Comparison of ENCODE assay signal across 18 mouse cellular contexts in genomic region chr6:100885376-100885775, GRCm38 (mm10). TPM values are rescaled to one million over a fixed set of nuclear protein-coding genes. Genes with fewer than 3 reads are reported as not detected.
DNase-seq lines count a peak whose midpoint lies in the region; ATAC-seq and TF ChIP-seq lines count a peak whose summit lies in the region.
"Had no signal": no experiment of that assay in that cellular context is flagged by ENCODE, and none has a peak within 500 bp of the region (broad histone marks: within the 10 kb centered on the region; RNA-seq: fewer than 3 reads in every experiment).

No protein-coding gene starts in this region.

- peak overlapping the region; percentile 7 for H3K27ac ChIP-seq in forebrain, embryonic 13.5 days
- H3K27ac ChIP-seq in forebrain, embryonic 11.5 days (ENCODE audit: low read depth, low read length): no peak overlapping the region
- H3K27ac ChIP-seq in layer of hippocampus, adult 2 months: no peak overlapping the region
- peak overlapping the region; percentile 58 for H3K27ac ChIP-seq in forebrain, embryonic 16.5 days (ENCODE audit: low read length)
- no peak overlapping the region for H3K27ac ChIP-seq in midbrain, embryonic 16.5 days (ENCODE audit: low read length)
- H3K27ac ChIP-seq: liver, embryonic 13.5 days; neural tube, embryonic 13.5 days; stomach, embryonic 15.5 days had no signal

- H3K36me3 ChIP-seq in forebrain, embryonic 13.5 days (ENCODE audit: poor library complexity, severe bottlenecking): no peaks in the 10 kb centered on the region
- H3K36me3 ChIP-seq in forebrain, embryonic 11.5 days (ENCODE audit: control insufficient read depth, insufficient read depth, low read length): no peaks in the 10 kb centered on the region
- H3K36me3 ChIP-seq in forebrain, embryonic 16.5 days (ENCODE audit: control insufficient read depth, insufficient read depth): no peaks in the 10 kb centered on the region
- no peaks in the 10 kb centered on the region for H3K36me3 ChIP-seq in midbrain, embryonic 16.5 days (ENCODE audit: control insufficient read depth, insufficient read depth, low read length)
- H3K36me3 ChIP-seq: G1E; liver, embryonic 13.5 days; neural tube, embryonic 13.5 days; stomach, embryonic 15.5 days had no signal

- TF ChIP-seq CTCF in layer of hippocampus, adult 2 months (conservative IDR thresholded peaks at IDR 0.05): peak; percentile 69

- H3K4me2 ChIP-seq in forebrain, embryonic 13.5 days: no peak overlapping the region
- H3K4me2 ChIP-seq in forebrain, embryonic 11.5 days (ENCODE audit: low read depth, low read length, severe bottlenecking): no peak overlapping the region
- H3K4me2 ChIP-seq in forebrain, embryonic 16.5 days (ENCODE audit: low read length): no peak overlapping the region
- H3K4me2 ChIP-seq in midbrain, embryonic 16.5 days (ENCODE audit: low read length): no peak overlapping the region
- H3K4me2 ChIP-seq: heart, embryonic 11.5 days; liver, embryonic 13.5 days; neural tube, embryonic 13.5 days; stomach, embryonic 15.5 days had no signal

- ATAC-seq in forebrain, embryonic 13.5 days: 0 out of 2 replicates have a peak, but pooled peaks have one; percentile 23
- ATAC-seq in forebrain, embryonic 11.5 days (replicated peaks; ENCODE audit: low FRiP score): no peak
- peak; percentile 29; the same call in 1 of the 2 replicates for ATAC-seq in forebrain, embryonic 16.5 days
- 0 out of 2 replicates have a peak, but pooled peaks have one; percentile 18 for ATAC-seq in midbrain, embryonic 16.5 days

- DNase-seq in forebrain, embryonic 11.5 days (ENCODE audit: low spot score): no peak
- DNase-seq in layer of hippocampus, adult 2 months (ENCODE audit: low spot score in 2 of 2): no peak
- DNase-seq in layer of hippocampus, adult 9-10 months (ENCODE audit: low spot score): no peak
- no peak for DNase-seq in adrenal gland, postnatal 25 days
- DNase-seq in cerebellum, adult 18-20 months: no peak
- DNase-seq: cerebellum, adult 8-10 months; layer of hippocampus, adult 9-11 months; liver, embryonic 13.5 days; lung, postnatal 10 days; thymus, postnatal 4 days had no signal

- no peak overlapping the region for H3K9ac ChIP-seq in forebrain, embryonic 13.5 days
- no peak overlapping the region for H3K9ac ChIP-seq in forebrain, embryonic 11.5 days (ENCODE audit: low read length)
- no peak overlapping the region for H3K9ac ChIP-seq in forebrain, embryonic 16.5 days (replicated peaks; ENCODE audit: low read depth, low read length)
- no peak overlapping the region for H3K9ac ChIP-seq in midbrain, embryonic 16.5 days (ENCODE audit: low read depth, low read length)
- H3K9ac ChIP-seq: liver, embryonic 13.5 days; neural tube, embryonic 13.5 days; stomach, embryonic 15.5 days had no signal

- H3K4me3 ChIP-seq in forebrain, embryonic 13.5 days: no peak overlapping the region
- H3K4me3 ChIP-seq in forebrain, embryonic 11.5 days (ENCODE audit: low read depth, low read length): no peak overlapping the region
- no peak overlapping the region for H3K4me3 ChIP-seq in layer of hippocampus, adult 2 months
- no peak overlapping the region for H3K4me3 ChIP-seq in forebrain, embryonic 16.5 days (replicated peaks; ENCODE audit: low read length)
- H3K4me3 ChIP-seq in midbrain, embryonic 16.5 days (ENCODE audit: low read depth, low read length): no peak overlapping the region
- H3K4me3 ChIP-seq: erythroblast, embryonic 14.5 days; liver, embryonic 13.5 days; neural tube, embryonic 13.5 days; stomach, embryonic 15.5 days had no signal

- WGBS in forebrain, embryonic 13.5 days: 62% methylated on average over 7 of the region's 7 CpGs
- 61% methylated on average over 7 of the region's 7 CpGs for WGBS in forebrain, embryonic 11.5 days
- 61% methylated on average over 7 of the region's 7 CpGs for WGBS in forebrain, embryonic 16.5 days
- 49% methylated on average over 7 of the region's 7 CpGs for WGBS in midbrain, embryonic 16.5 days

- H3K9me3 ChIP-seq in forebrain, embryonic 13.5 days (replicated peaks): no peaks in the 10 kb centered on the region
- no peaks in the 10 kb centered on the region for H3K9me3 ChIP-seq in forebrain, embryonic 11.5 days (ENCODE audit: control insufficient read depth, low read length)
- no peaks in the 10 kb centered on the region for H3K9me3 ChIP-seq in forebrain, embryonic 16.5 days (ENCODE audit: control insufficient read depth, low read length)
- no peaks in the 10 kb centered on the region for H3K9me3 ChIP-seq in midbrain, embryonic 16.5 days (replicated peaks; ENCODE audit: control insufficient read depth, low read length, poor library complexity, severe bottlenecking)
- H3K9me3 ChIP-seq: liver, embryonic 13.5 days; neural tube, embryonic 13.5 days; stomach, embryonic 15.5 days had no signal

- H3K4me1 ChIP-seq in forebrain, embryonic 13.5 days: peaks cover 5% of the 10 kb centered on the region
- H3K4me1 ChIP-seq in forebrain, embryonic 11.5 days (replicated peaks; ENCODE audit: control insufficient read depth, insufficient read depth, low read length): peaks cover 3% of the 10 kb centered on the region; the same call in 1 of the 2 replicates
- H3K4me1 ChIP-seq in forebrain, embryonic 16.5 days (replicated peaks; ENCODE audit: control insufficient read depth, insufficient read depth, low read length): peaks cover 10% of the 10 kb centered on the region
- H3K4me1 ChIP-seq in midbrain, embryonic 16.5 days (ENCODE audit: control insufficient read depth, insufficient read depth, low read length): no peaks in the 10 kb centered on the region
- H3K4me1 ChIP-seq: stomach, embryonic 15.5 days had no signal

- peaks cover 9% of the 10 kb centered on the region for H3K27me3 ChIP-seq in forebrain, embryonic 13.5 days
- no peaks in the 10 kb centered on the region for H3K27me3 ChIP-seq in forebrain, embryonic 11.5 days (ENCODE audit: control insufficient read depth, insufficient read depth, low read length)
- no peaks in the 10 kb centered on the region for H3K27me3 ChIP-seq in forebrain, embryonic 16.5 days (replicated peaks; ENCODE audit: control insufficient read depth, insufficient read depth, low read length)
- H3K27me3 ChIP-seq in midbrain, embryonic 16.5 days (ENCODE audit: control insufficient read depth, insufficient read depth, low read depth, low read length): no peaks in the 10 kb centered on the region
- H3K27me3 ChIP-seq: liver, embryonic 13.5 days; stomach, embryonic 15.5 days had no signal

RNA-seq across cellular contexts. Expression of gene Ppp4r2, which starts 52.0 kb away (rescaled TPM):
- polyA plus RNA-seq in forebrain, embryonic 13.5 days (2015; fragmentation: Nextera tagmentation; extraction: Ambion mirVana): 26.9 and 27.4 TPM in 2 replicates
- 37.6 and 40.3 TPM in 2 replicates for polyA plus RNA-seq in forebrain, embryonic 11.5 days (2014; fragmentation: Nextera tagmentation; extraction: Ambion mirVana)
- total RNA-seq in layer of hippocampus, adult 2 months (2021): 10 to 100 TPM; 69.4 to 85.4 TPM
- polyA plus RNA-seq in forebrain, embryonic 16.5 days (2015; fragmentation: Nextera tagmentation; extraction: Ambion mirVana): 22.6 and 23.9 TPM in 2 replicates
- polyA plus RNA-seq in midbrain, embryonic 16.5 days (2015; fragmentation: Nextera tagmentation; extraction: Ambion mirVana): 16.2 and 19.2 TPM in 2 replicates
- 71.3 and 86.9 TPM in 2 replicates for total RNA-seq in adrenal gland, postnatal 25 days (2021)

Comparison
In these comparisons a context has a peak if more than half of its experiments do, and no peak if none do; other contexts are left out.
1. H3K27ac ChIP-seq: peak in forebrain, embryonic 13.5 days (single experiment) and forebrain, embryonic 16.5 days (single experiment); none in forebrain, embryonic 11.5 days (single experiment), layer of hippocampus, adult 2 months (single experiment) and midbrain, embryonic 16.5 days (single experiment).